Mouse (Mus musculus) lung, embryonic 16.5 days (tissue): ENCODE results near the gene Evi2. TPM values are rescaled to one million over a fixed set of nuclear protein-coding genes. Genes with fewer than 3 reads are reported as not detected.

Experiments
- ATAC-seq: fragments of 200-750 bp; cut with Nextera tagmentation; 2 replicates; pipeline ENCODE4 v1.8.0; 2017; ENCODE audit warnings: low read depth, mild to moderate bottlenecking, moderate library complexity
- H3K27ac ChIP-seq: fragments of 300-500 bp; sonication (generic); 2 replicates; pipeline ENCODE4 v1.5.1; 2014; ENCODE audit warnings: mild to moderate bottlenecking, control low read depth, low read length
- H3K27me3 ChIP-seq: fragments of 300-500 bp; sonication (generic); 2 replicates; pipeline ENCODE4 v1.6.1; 2014; ENCODE audit warnings: low read depth, low read length, mixed read lengths; ENCODE audit not compliant: control insufficient read depth, insufficient read depth
- H3K36me3 ChIP-seq: fragments of 300-500 bp; sonication (generic); 2 replicates; pipeline ENCODE4 v1.6.1; 2014; ENCODE audit warnings: low read length; ENCODE audit not compliant: control insufficient read depth, insufficient read depth
- H3K4me1 ChIP-seq: fragments of 300-500 bp; sonication (generic); replicated peaks from 2 replicates; pipeline ENCODE4 v1.6.1; 2014; ENCODE audit warnings: low read length, mixed read lengths; ENCODE audit not compliant: control insufficient read depth, insufficient read depth
- H3K4me2 ChIP-seq: fragments of 300-500 bp; sonication (generic); 2 replicates; pipeline ENCODE4 v1.6.1; 2014; ENCODE audit warnings: low read depth, low read length, control low read depth
- H3K4me3 ChIP-seq: fragments of 300-500 bp; sonication (generic); 2 replicates; pipeline ENCODE4 v1.5.1; 2014; ENCODE audit warnings: mild to moderate bottlenecking, low read length, control low read depth
- H3K9ac ChIP-seq: fragments of 300-500 bp; sonication (generic); 2 replicates; pipeline ENCODE4 v1.6.1; 2014; ENCODE audit warnings: low read length, control low read depth
- H3K9me3 ChIP-seq: fragments of 300-500 bp; sonication (generic); 2 replicates; pipeline ENCODE4 v1.6.1; 2016; ENCODE audit warnings: low read length; ENCODE audit not compliant: control insufficient read depth
- WGBS: fragments of 180-500 bp; shearing (Covaris S2); extraction: QIAGEN DNeasy Blood & Tissue Kit; methylation state at CpG from one replicate; pipeline ENCODE4 v1.1.7; 2014; 5-methylcytosine and 5-hydroxymethylcytosine counted together
- polyA plus RNA-seq: library from polyadenylated mRNA; unstranded; fragments of >200 nt; fragmentation: Nextera tagmentation; extraction: Ambion mirVana; gene quantifications from 2 replicates; pipeline ENCODE4 v1.2.1, GENCODE M21; 2015

The Evi2 gene
- polyA plus RNA-seq, 1 experiment from 2014 or later = 0.84 TPM

- no peak for ATAC-seq
- Histone ChIP-seq H3K27me3 (no peaks in the 10 kb centered on the region), H3K9me3 (no peaks in the 10 kb centered on the region), H3K4me2 (no peak overlapping the region), H3K36me3 (no peaks in the 10 kb centered on the region), H3K27ac (no peak overlapping the region), H3K9ac (no peak overlapping the region), H3K4me3 (no peak overlapping the region), H3K4me1 (no peaks in the 10 kb centered on the region)
- 81% methylated on average over 5 of the region's 5 CpGs for WGBS
Observed at GRCm38 (mm10) chr11:79527739-79528384, 2.5 kb downstream of the Evi2 start.

GRCm38 (mm10) chr11:79527015-79527738 is 3.2 kb downstream of the Evi2 start:
- ATAC-seq = no peak
- Histone ChIP-seq H3K27me3 (no peaks in the 10 kb centered on the region), H3K27ac (no peak overlapping the region), H3K9ac (no peak overlapping the region), H3K9me3 (no peaks in the 10 kb centered on the region), H3K4me3 (no peak overlapping the region), H3K4me1 (no peaks in the 10 kb centered on the region), H3K4me2 (no peak overlapping the region), H3K36me3 (no peaks in the 10 kb centered on the region)
- WGBS = 67% methylated on average over 15 of the region's 15 CpGs

- Histone ChIP-seq H3K4me3 (no peak overlapping the region), H3K4me2 (no peak overlapping the region), H3K27me3 (no peaks in the 10 kb centered on the region), H3K9me3 (no peaks in the 10 kb centered on the region), H3K9ac (no peak overlapping the region), H3K27ac (no peak overlapping the region), H3K36me3 (no peaks in the 10 kb centered on the region), H3K4me1 (no peaks in the 10 kb centered on the region)
- 85% methylated on average over 3 of the region's 3 CpGs for WGBS
- ATAC-seq = no peak
Observed at GRCm38 (mm10) chr11:79526549-79526948, 3.8 kb downstream of the Evi2 start.

GRCm38 (mm10) chr11:79524310-79524575 is 6.1 kb downstream of the Evi2 start:
- H3K27ac ChIP-seq = no peak overlapping the region
- H3K4me2 ChIP-seq = no peak overlapping the region
- WGBS = 83% methylated on average over 1 of the region's 1 CpGs

GRCm38 (mm10) chr11:79523560-79524309 is 6.7 kb downstream of the Evi2 start, which contains the start of gene Evi2b:
Gene Evi2b (minus strand): TSS chr11:79523762.
- Histone ChIP-seq H3K36me3 (no peaks in the 10 kb centered on the region), H3K4me3 (no peak within 1 kb of the TSS), H3K9ac (no peak within 1 kb of the TSS), H3K9me3 (no peaks in the 10 kb centered on the region), H3K27me3 (no peaks in the 10 kb centered on the region), H3K4me1 (no peaks in the 10 kb centered on the region), H3K27ac (no peak within 1 kb of the TSS), H3K4me2 (no peak within 1 kb of the TSS)
- ATAC-seq = no peak
- WGBS = 63% methylated on average over 10 of the region's 10 CpGs

More at GRCm38 (mm10) chr11:79524310-79524575, 6.1 kb downstream of the Evi2 start:
- no peak overlapping the region for H3K9ac ChIP-seq
- ATAC-seq = no peak
- H3K4me3 ChIP-seq = no peak overlapping the region
- H3K9me3 ChIP-seq = no peaks in the 10 kb centered on the region
- H3K4me1 ChIP-seq = no peaks in the 10 kb centered on the region
- no peaks in the 10 kb centered on the region for H3K36me3 ChIP-seq
- H3K27me3 ChIP-seq = no peaks in the 10 kb centered on the region

- WGBS = 77% methylated on average over 1 of the region's 1 CpGs
- no peak for ATAC-seq
Observed at GRCm38 (mm10) chr11:79522944-79523343, 7.4 kb downstream of the Evi2 start.

GRCm38 (mm10) chr11:79521930-79522329 is 8.5 kb downstream of the Evi2 start:
- H3K4me3 ChIP-seq = no peak overlapping the region
- ATAC-seq = no peak
- H3K27me3 ChIP-seq = no peaks in the 10 kb centered on the region
- H3K4me2 ChIP-seq = no peak overlapping the region
- H3K36me3 ChIP-seq = no peaks in the 10 kb centered on the region
- H3K27ac ChIP-seq = no peak overlapping the region
- no peaks in the 10 kb centered on the region for H3K4me1 ChIP-seq
- no peak overlapping the region for H3K9ac ChIP-seq
- H3K9me3 ChIP-seq = no peaks in the 10 kb centered on the region

More at GRCm38 (mm10) chr11:79522944-79523343, 7.4 kb downstream of the Evi2 start:
- Histone ChIP-seq H3K27me3 (no peaks in the 10 kb centered on the region), H3K4me2 (no peak overlapping the region), H3K4me1 (no peaks in the 10 kb centered on the region), H3K27ac (no peak overlapping the region), H3K9me3 (no peaks in the 10 kb centered on the region), H3K9ac (no peak overlapping the region), H3K4me3 (no peak overlapping the region), H3K36me3 (no peaks in the 10 kb centered on the region)

- no peaks in the 10 kb centered on the region for H3K4me1 ChIP-seq
- no peak overlapping the region for H3K4me3 ChIP-seq
- H3K9ac ChIP-seq = no peak overlapping the region
- H3K27ac ChIP-seq = no peak overlapping the region
- ATAC-seq = no peak
- no peaks in the 10 kb centered on the region for H3K36me3 ChIP-seq
- no peaks in the 10 kb centered on the region for H3K27me3 ChIP-seq
- H3K9me3 ChIP-seq = no peaks in the 10 kb centered on the region
- H3K4me2 ChIP-seq = no peak overlapping the region
Observed at GRCm38 (mm10) chr11:79520772-79521171, 9.6 kb downstream of the Evi2 start.

GRCm38 (mm10) chr11:79519878-79520291 is 10.5 kb downstream of the Evi2 start:
- peaks cover 4% of the 10 kb centered on the region; the same call in 1 of the 2 replicates for H3K4me1 ChIP-seq
- no peaks in the 10 kb centered on the region for H3K36me3 ChIP-seq
- H3K9me3 ChIP-seq = no peaks in the 10 kb centered on the region
- H3K9ac ChIP-seq = no peak overlapping the region
- no peak for ATAC-seq
- H3K27ac ChIP-seq = no peak overlapping the region
- WGBS = 64% methylated on average over 1 of the region's 1 CpGs
- no peak overlapping the region for H3K4me3 ChIP-seq
- H3K4me2 ChIP-seq = no peak overlapping the region
- H3K27me3 ChIP-seq = no peaks in the 10 kb centered on the region
